Mouse (Mus musculus) lung, adult 2 months (tissue): Measurements from ENCODE around the gene Ssh2.

ENCODE experiments used
- CTCF ChIP-seq: fragments of 200-500 bp; IDR thresholded peaks from 2 replicates; pipeline ENCODE4 v1.5.1; 2011; ENCODE audit warnings: mild to moderate bottlenecking, low read length, control low read depth; ENCODE audit not compliant: insufficient read depth
- POLR2A ChIP-seq: fragments of 200-500 bp; IDR thresholded peaks from 2 replicates; pipeline ENCODE4 v1.6.1; 2011; ENCODE audit warnings: low read depth, mild to moderate bottlenecking, control low read depth, low read length, borderline replicate concordance; ENCODE audit errors: extremely low read depth

GRCm38 (mm10) chr11:77504377-77504776 is 288.3 kb downstream of the Ssh2 start:
- TF ChIP-seq POLR2A (no peak), CTCF (no peak)
